Mouse (Mus musculus) ES-E14 (cell line): ENCODE measurements at regions not wholly inside any gene's neighbourhood (a gene's known extent, or its start where the extent isn't known, plus 50 kb on each side); places are given as distances from the start of the nearest gene placed in this dataset.

Experiments used
- CHD2 ChIP-seq: IDR thresholded peaks from 2 replicates; pipeline ENCODE4 v1.6.1; 2014; ENCODE audit warnings: mild to moderate bottlenecking, low read depth, low read length, inconsistent platforms
- HCFC1 ChIP-seq: IDR thresholded peaks from 2 replicates; pipeline ENCODE4 v1.6.1; 2012; ENCODE audit warnings: low read length, inconsistent platforms, borderline replicate concordance; ENCODE audit not compliant: insufficient read depth
- ZC3H11A ChIP-seq: IDR thresholded peaks from 2 replicates; pipeline ENCODE4 v1.6.1; 2012; ENCODE audit warnings: low read depth, mild to moderate bottlenecking, inconsistent platforms, low read length, borderline replicate concordance

GRCm38 (mm10) chr16:95800911-95801442, 99.1 kb downstream of the Ets2 start:
- TF ChIP-seq HCFC1 (no peak), CHD2 (no peak), ZC3H11A (no peak)
